Mouse (Mus musculus) midbrain, embryonic 14.5 days (tissue): ENCODE results near the gene Nrf1. TPM values are rescaled to one million over a fixed set of nuclear protein-coding genes. Genes with fewer than 3 reads are reported as not detected.

Experiments
- ATAC-seq: fragments of 200-750 bp; cut with Nextera tagmentation; 2 replicates; pipeline ENCODE4 v1.8.0; 2017; ENCODE audit warnings: moderate number of reproducible peaks, moderate library complexity; ENCODE audit not compliant: low FRiP score, low TSS enrichment
- DNase-seq: peaks from one replicate; pipeline ENCODE4 v3.0.0-alpha.2; 2015
- H3K27ac ChIP-seq: fragments of 300-500 bp; sonication (generic); replicated peaks from 2 replicates; pipeline ENCODE4 v1.5.1; 2014; ENCODE audit warnings: mild to moderate bottlenecking, low read depth, low read length, moderate library complexity
- H3K27me3 ChIP-seq: fragments of 300-500 bp; sonication (generic); 2 replicates; pipeline ENCODE4 v1.6.1; 2014; ENCODE audit warnings: low read length, control low read depth, mixed read lengths; ENCODE audit not compliant: control insufficient read depth, insufficient read depth
- H3K36me3 ChIP-seq: fragments of 300-500 bp; sonication (generic); 2 replicates; pipeline ENCODE4 v1.6.1; 2014; ENCODE audit warnings: low read length, control low read depth; ENCODE audit not compliant: control insufficient read depth, insufficient read depth
- H3K4me1 ChIP-seq: fragments of 300-500 bp; sonication (generic); 2 replicates; pipeline ENCODE4 v1.6.1; 2014; ENCODE audit warnings: mild to moderate bottlenecking, antibody characterized with exemption, low read length, control low read depth; ENCODE audit not compliant: control insufficient read depth, insufficient read depth
- H3K4me2 ChIP-seq: fragments of 300-500 bp; sonication (generic); 2 replicates; pipeline ENCODE4 v1.6.1; 2014; ENCODE audit warnings: mild to moderate bottlenecking, low read length, moderate library complexity
- H3K4me3 ChIP-seq: fragments of 300-500 bp; sonication (generic); replicated peaks from 2 replicates; pipeline ENCODE4 v1.5.1; 2014; ENCODE audit warnings: low read depth, low read length
- H3K9ac ChIP-seq: fragments of 300-500 bp; sonication (generic); replicated peaks from 2 replicates; pipeline ENCODE4 v1.6.1; 2014; ENCODE audit warnings: mild to moderate bottlenecking, low read length, moderate library complexity
- H3K9me3 ChIP-seq: fragments of 300-500 bp; sonication (generic); 2 replicates; pipeline ENCODE4 v1.6.1; 2016; ENCODE audit warnings: low read length, control low read depth, mixed read lengths; ENCODE audit not compliant: control insufficient read depth
- WGBS: fragments of 180-500 bp; shearing (Covaris S2); extraction: QIAGEN DNeasy Blood & Tissue Kit; methylation state at CpG from one replicate; pipeline ENCODE4 v1.1.7; 2014; 5-methylcytosine and 5-hydroxymethylcytosine counted together
- polyA plus RNA-seq: library from polyadenylated mRNA; unstranded; fragments of >200 nt; fragmentation: Nextera tagmentation; extraction: Ambion mirVana; gene quantifications from 2 replicates; pipeline ENCODE4 v1.2.1, GENCODE M21; 2014

The Nrf1 gene
- polyA plus RNA-seq, 1 experiment from 2014 or later = 42.8 TPM

- WGBS = 90% methylated on average over 1 of the region's 1 CpGs
- H3K4me1 ChIP-seq = no peaks in the 10 kb centered on the region
- no peak overlapping the region for H3K9ac ChIP-seq
- H3K27ac ChIP-seq = no peak overlapping the region
- H3K9me3 ChIP-seq = no peaks in the 10 kb centered on the region
- no peaks in the 10 kb centered on the region for H3K36me3 ChIP-seq
- ATAC-seq (no peak), DNase-seq (no peak)
- H3K4me3 ChIP-seq = no peak overlapping the region
- H3K4me2 ChIP-seq = no peak overlapping the region
- H3K27me3 ChIP-seq = no peaks in the 10 kb centered on the region
Observed at GRCm38 (mm10) chr6:30021241-30021640, 26.5 kb upstream of the Nrf1 start.

- no peak overlapping the region for H3K27ac ChIP-seq
- H3K9ac ChIP-seq = no peak overlapping the region
- no peak for ATAC-seq
- H3K4me1 ChIP-seq = no peaks in the 10 kb centered on the region
- H3K4me3 ChIP-seq = no peak overlapping the region
- H3K9me3 ChIP-seq = no peaks in the 10 kb centered on the region
- H3K27me3 ChIP-seq = no peaks in the 10 kb centered on the region
- 52% methylated on average over 5 of the region's 5 CpGs for WGBS
- no peak overlapping the region for H3K4me2 ChIP-seq
- DNase-seq = no peak
- no peaks in the 10 kb centered on the region for H3K36me3 ChIP-seq
Observed at GRCm38 (mm10) chr6:30021656-30022055, 26.1 kb upstream of the Nrf1 start.

GRCm38 (mm10) chr6:30026799-30027198 lies 21.0 kb upstream of the Nrf1 start:
- Histone ChIP-seq H3K36me3 (no peaks in the 10 kb centered on the region), H3K4me1 (no peaks in the 10 kb centered on the region), H3K9ac (no peak overlapping the region), H3K9me3 (no peaks in the 10 kb centered on the region), H3K4me3 (no peak overlapping the region), H3K27me3 (no peaks in the 10 kb centered on the region), H3K4me2 (no peak overlapping the region), H3K27ac (no peak overlapping the region)
- WGBS = 58% methylated on average over 10 of the region's 10 CpGs
- DNase-seq (no peak), ATAC-seq (no peak)

- Histone ChIP-seq H3K4me3 (no peak overlapping the region), H3K4me1 (no peaks in the 10 kb centered on the region), H3K27ac (no peak overlapping the region), H3K36me3 (no peaks in the 10 kb centered on the region), H3K4me2 (no peak overlapping the region), H3K27me3 (no peaks in the 10 kb centered on the region), H3K9me3 (no peaks in the 10 kb centered on the region), H3K9ac (no peak overlapping the region)
- WGBS = 85% methylated on average over 4 of the region's 4 CpGs
- ATAC-seq (no peak), DNase-seq (no peak)
Observed at GRCm38 (mm10) chr6:30028358-30028757, 19.4 kb upstream of the Nrf1 start.

GRCm38 (mm10) chr6:30035112-30035511 lies 12.7 kb upstream of the Nrf1 start:
- H3K36me3 ChIP-seq = no peaks in the 10 kb centered on the region
- WGBS = 92% methylated on average over 4 of the region's 4 CpGs

GRCm38 (mm10) chr6:30041498-30041897 lies 6.3 kb upstream of the Nrf1 start:
- DNase-seq = no peak
- H3K4me3 ChIP-seq = no peak overlapping the region
- no peak for ATAC-seq
- H3K4me1 ChIP-seq = no peaks in the 10 kb centered on the region
- H3K9ac ChIP-seq = no peak overlapping the region
- no peaks in the 10 kb centered on the region for H3K9me3 ChIP-seq
- no peak overlapping the region for H3K4me2 ChIP-seq
- 61% methylated on average over 1 of the region's 1 CpGs for WGBS
- H3K36me3 ChIP-seq = no peaks in the 10 kb centered on the region
- H3K27ac ChIP-seq = no peak overlapping the region
- no peaks in the 10 kb centered on the region for H3K27me3 ChIP-seq

More at GRCm38 (mm10) chr6:30035112-30035511, 12.7 kb upstream of the Nrf1 start:
- no peak for DNase-seq
- no peak for ATAC-seq
- H3K27ac ChIP-seq = no peak overlapping the region
- no peak overlapping the region for H3K4me2 ChIP-seq
- no peak overlapping the region for H3K4me3 ChIP-seq
- H3K9ac ChIP-seq = no peak overlapping the region
- H3K4me1 ChIP-seq = no peaks in the 10 kb centered on the region
- H3K27me3 ChIP-seq = no peaks in the 10 kb centered on the region
- no peaks in the 10 kb centered on the region for H3K9me3 ChIP-seq

GRCm38 (mm10) chr6:30042483-30042882 lies 5.3 kb upstream of the Nrf1 start:
- ATAC-seq = no peak
- WGBS = 76% methylated on average over 3 of the region's 3 CpGs
- no peaks in the 10 kb centered on the region for H3K27me3 ChIP-seq

GRCm38 (mm10) chr6:30048163-30048500 lies 344 bp downstream of the Nrf1 start:
- under 1% methylated on average over 45 of the region's 45 CpGs for WGBS
- H3K27me3 ChIP-seq = no peaks in the 10 kb centered on the region
- no peak for ATAC-seq
- DNase-seq = no peak
- peak overlapping the region; percentile 99 for H3K9ac ChIP-seq
- H3K27ac ChIP-seq = peak overlapping the region; percentile 100
- no peaks in the 10 kb centered on the region for H3K36me3 ChIP-seq
- peak overlapping the region; percentile 96 for H3K4me3 ChIP-seq
- peak overlapping the region; percentile 76 for H3K4me2 ChIP-seq
- H3K4me1 ChIP-seq = peaks cover 23% of the 10 kb centered on the region
- H3K9me3 ChIP-seq = no peaks in the 10 kb centered on the region

More at GRCm38 (mm10) chr6:30042483-30042882, 5.3 kb upstream of the Nrf1 start:
- DNase-seq = peak; percentile 45
- Histone ChIP-seq H3K36me3 (no peaks in the 10 kb centered on the region), H3K4me2 (no peak overlapping the region), H3K4me1 (no peaks in the 10 kb centered on the region), H3K9me3 (no peaks in the 10 kb centered on the region), H3K4me3 (no peak overlapping the region), H3K27ac (no peak overlapping the region), H3K9ac (no peak overlapping the region)

GRCm38 (mm10) chr6:30048501-30049353 lies 939 bp downstream of the Nrf1 start:
- Histone ChIP-seq H3K9me3 (no peaks in the 10 kb centered on the region), H3K9ac (peak overlapping the region; percentile 99), H3K27ac (peak overlapping the region; percentile 100), H3K27me3 (no peaks in the 10 kb centered on the region), H3K4me3 (peak overlapping the region; percentile 96), H3K36me3 (no peaks in the 10 kb centered on the region; the same call in 1 of the 2 replicates), H3K4me1 (peaks cover 23% of the 10 kb centered on the region), H3K4me2 (peak overlapping the region; percentile 76)
- DNase-seq (peak; percentile 72), ATAC-seq (no peak; the same call in 1 of the 2 replicates)
- under 1% methylated on average over 52 of the region's 54 CpGs for WGBS
